Mouse (Mus musculus): Measurements from ENCODE around the gene D630003M21Rik. TPM values are rescaled to one million over a fixed set of nuclear protein-coding genes. Genes with fewer than 3 reads are reported as not detected.

The D630003M21Rik gene
- polyA plus RNA-seq, 1 experiment from 2014 or later: 5.3 TPM

DNA sequence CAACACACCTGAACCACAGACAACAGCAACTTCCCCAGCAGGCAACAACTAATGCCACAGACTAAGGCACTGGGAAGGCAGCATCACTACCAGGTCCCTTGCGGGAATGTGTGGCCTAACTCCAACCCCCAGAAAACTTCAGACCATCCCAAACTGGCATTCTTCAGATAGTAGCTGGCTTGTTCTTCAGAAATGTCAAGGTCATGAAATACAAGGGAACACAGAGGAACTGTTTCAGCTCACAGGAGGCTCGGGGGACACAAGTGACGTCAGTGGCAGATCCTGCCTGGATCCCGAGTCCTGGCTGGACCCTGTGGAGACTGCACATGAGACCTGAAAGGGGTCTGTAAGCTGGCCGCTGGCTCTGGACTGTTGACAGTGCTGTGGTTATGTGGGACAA, 24.8 kb upstream of the D630003M21Rik start:
- no peak overlapping the region for H3K27ac ChIP-seq
- no peak overlapping the region for H3K4me2 ChIP-seq
- H3K36me3 ChIP-seq: no peaks in the 10 kb centered on the region
- no peak for ATAC-seq (ENCODE audit: borderline replicate concordance, extremely low read depth, low FRiP score, low TSS enrichment)
- no peaks in the 10 kb centered on the region for H3K9me3 ChIP-seq
- no peak overlapping the region for H3K4me3 ChIP-seq
- H3K4me1 ChIP-seq: peaks cover 30% of the 10 kb centered on the region
- H3K27me3 ChIP-seq: no peaks in the 10 kb centered on the region
- H3K9ac ChIP-seq: no peak overlapping the region
- 71% methylated on average over 5 of the region's 5 CpGs for WGBS

GRCm38 (mm10) chr2:158250558-158250957, 21.5 kb upstream of the D630003M21Rik start:
- H3K27ac ChIP-seq: no peak overlapping the region
- H3K4me2 ChIP-seq: no peak overlapping the region
- 73% methylated on average over 4 of the region's 4 CpGs for WGBS
- H3K36me3 ChIP-seq: no peaks in the 10 kb centered on the region
- H3K9me3 ChIP-seq: no peaks in the 10 kb centered on the region
- ATAC-seq (ENCODE audit: borderline replicate concordance, extremely low read depth, low FRiP score, low TSS enrichment): no peak
- no peaks in the 10 kb centered on the region for H3K27me3 ChIP-seq
- peaks cover 23% of the 10 kb centered on the region; the same call in 1 of the 2 replicates for H3K4me1 ChIP-seq
- no peak overlapping the region for H3K4me3 ChIP-seq
- no peak overlapping the region for H3K9ac ChIP-seq

GRCm38 (mm10) chr2:158248318-158248717, 19.3 kb upstream of the D630003M21Rik start:
- 9% methylated on average over 7 of the region's 7 CpGs for WGBS

DNA sequence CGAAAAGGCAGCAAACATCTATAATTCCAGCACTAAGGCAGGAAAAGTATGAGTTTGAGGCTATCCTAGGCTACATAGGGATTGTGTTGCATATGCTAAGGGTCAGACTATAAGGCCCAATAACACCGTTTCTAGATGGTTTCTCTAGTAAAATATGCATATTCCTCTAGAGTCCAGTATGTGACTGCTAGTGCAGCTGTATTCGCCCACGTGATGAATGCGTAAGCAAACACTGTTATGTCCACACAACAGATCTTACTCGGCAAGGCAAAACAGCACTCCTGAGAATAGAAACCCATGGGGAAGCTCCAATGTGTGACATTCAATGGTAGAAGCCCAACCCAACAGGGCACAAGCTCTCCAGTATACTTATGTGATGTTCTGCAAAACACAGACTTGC, 18.8 kb upstream of the D630003M21Rik start:
- peaks cover 35% of the 10 kb centered on the region for H3K4me1 ChIP-seq
- H3K27me3 ChIP-seq: no peaks in the 10 kb centered on the region
- no peak overlapping the region for H3K4me2 ChIP-seq
- no peak overlapping the region for H3K9ac ChIP-seq
- no peaks in the 10 kb centered on the region for H3K9me3 ChIP-seq
- no peaks in the 10 kb centered on the region for H3K36me3 ChIP-seq
- WGBS: 69% methylated on average over 6 of the region's 6 CpGs
- H3K4me3 ChIP-seq: no peak overlapping the region
- H3K27ac ChIP-seq: no peak overlapping the region
- ATAC-seq (ENCODE audit: borderline replicate concordance, extremely low read depth, low FRiP score, low TSS enrichment): no peak

More at GRCm38 (mm10) chr2:158248318-158248717, 19.3 kb upstream of the D630003M21Rik start:
- Histone ChIP-seq H3K4me2 (no peak overlapping the region), H3K27me3 (no peaks in the 10 kb centered on the region), H3K9ac (no peak overlapping the region), H3K4me3 (no peak overlapping the region), H3K27ac (no peak overlapping the region), H3K36me3 (no peaks in the 10 kb centered on the region), H3K9me3 (no peaks in the 10 kb centered on the region), H3K4me1 (peaks cover 31% of the 10 kb centered on the region)
- ATAC-seq (ENCODE audit: borderline replicate concordance, extremely low read depth, low FRiP score, low TSS enrichment): peak; percentile 31; the same call in 1 of the 2 replicates

- no peaks in the 10 kb centered on the region for H3K36me3 ChIP-seq
- no peak overlapping the region for H3K27ac ChIP-seq
- no peak overlapping the region for H3K4me3 ChIP-seq
- H3K9ac ChIP-seq: no peak overlapping the region
- no peaks in the 10 kb centered on the region for H3K27me3 ChIP-seq
- H3K4me1 ChIP-seq: peaks cover 32% of the 10 kb centered on the region
- 78% methylated on average over 4 of the region's 4 CpGs for WGBS
- H3K9me3 ChIP-seq: no peaks in the 10 kb centered on the region
- no peak for ATAC-seq (ENCODE audit: borderline replicate concordance, extremely low read depth, low FRiP score, low TSS enrichment)
- H3K4me2 ChIP-seq: no peak overlapping the region
These were observed 16.2 kb upstream of the D630003M21Rik start for GRCm38 (mm10) chr2:158245072-158245817.

DNA sequence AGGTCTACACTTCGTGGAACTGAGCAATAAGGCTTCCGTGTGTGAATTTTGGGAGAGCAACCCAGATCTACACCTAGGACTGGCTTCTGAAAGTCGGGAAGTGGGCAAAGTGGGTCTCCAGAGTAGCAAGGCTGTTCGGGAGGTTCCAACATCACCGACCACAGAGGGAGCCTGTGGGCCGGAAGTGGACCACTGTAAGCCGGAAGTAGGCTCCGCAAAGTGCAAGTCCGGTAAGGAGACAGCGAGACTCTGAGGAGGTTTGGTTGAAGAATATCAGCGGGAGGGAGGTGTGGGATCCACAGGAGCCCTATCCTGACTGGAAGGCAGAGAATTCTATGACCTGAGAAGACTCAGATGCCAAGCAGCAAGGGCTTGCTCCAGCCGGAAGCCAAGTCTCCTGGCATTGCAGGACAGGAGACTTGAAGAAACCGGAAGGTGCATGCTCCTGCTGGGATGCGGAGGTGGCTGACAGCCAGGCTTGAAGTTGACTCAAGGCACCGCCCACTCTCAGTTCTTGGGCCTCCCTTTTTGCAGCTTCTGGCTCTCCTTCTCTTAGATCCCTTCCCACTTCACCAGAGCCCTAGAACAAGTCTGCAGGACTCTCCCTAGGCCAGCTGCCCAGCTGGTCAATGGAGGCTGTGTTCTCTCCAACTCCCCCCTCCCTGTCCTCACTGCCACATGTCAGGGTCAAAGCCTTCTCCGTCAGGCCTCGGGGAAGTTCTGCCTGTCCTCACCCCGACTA, 14.3 kb upstream of the D630003M21Rik start:
- H3K27ac ChIP-seq: peak overlapping the region; percentile 45
- peak; percentile 38; the same call in 1 of the 2 replicates for ATAC-seq (ENCODE audit: borderline replicate concordance, extremely low read depth, low FRiP score, low TSS enrichment)

DNA sequence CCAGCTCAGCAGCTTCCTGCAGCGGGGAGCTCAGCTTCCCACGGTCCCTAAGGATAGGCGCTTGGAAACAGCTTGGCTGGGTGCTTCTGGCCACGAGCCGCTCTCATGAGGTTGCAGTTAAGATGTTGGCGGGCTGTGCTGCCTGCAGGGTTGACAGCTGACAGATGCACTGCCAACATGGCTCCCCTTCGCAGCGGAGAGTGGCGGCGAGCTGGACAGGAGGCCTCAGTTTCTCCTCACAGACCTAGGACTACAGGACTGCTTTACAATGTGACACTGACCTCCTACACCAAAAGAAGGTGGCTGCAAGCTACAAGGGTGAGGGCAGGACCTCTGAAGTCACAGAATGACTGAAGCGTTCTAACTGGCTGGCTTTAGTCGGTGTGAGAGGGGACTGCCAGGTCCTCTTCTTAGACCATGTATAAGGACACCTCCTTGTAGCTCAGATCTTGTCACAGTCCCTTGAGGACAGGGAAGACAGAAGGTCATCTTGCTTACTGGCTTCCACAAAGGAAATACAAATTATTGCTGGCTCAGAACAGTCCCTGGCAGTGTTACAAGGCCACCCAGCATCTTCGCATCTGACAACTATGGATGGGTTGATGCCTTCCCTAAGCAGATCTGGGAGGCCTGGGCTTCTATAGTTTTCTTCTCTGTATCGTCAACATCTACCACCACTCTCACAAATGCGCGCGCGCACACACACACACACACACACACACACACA, 13.3 kb upstream of the D630003M21Rik start:
- ATAC-seq (ENCODE audit: borderline replicate concordance, extremely low read depth, low FRiP score, low TSS enrichment): peak; percentile 69
- Histone ChIP-seq H3K4me2 (no peak overlapping the region), H3K9ac (no peak overlapping the region), H3K4me1 (peaks cover 20% of the 10 kb centered on the region), H3K4me3 (no peak overlapping the region), H3K27me3 (no peaks in the 10 kb centered on the region), H3K27ac (no peak overlapping the region), H3K36me3 (no peaks in the 10 kb centered on the region), H3K9me3 (no peaks in the 10 kb centered on the region)
- 68% methylated on average over 18 of the region's 18 CpGs for WGBS

More for the DNA sequence above, 14.3 kb upstream of the D630003M21Rik start:
- H3K4me3 ChIP-seq: no peak overlapping the region
- no peak overlapping the region for H3K4me2 ChIP-seq
- H3K9me3 ChIP-seq: no peaks in the 10 kb centered on the region
- no peaks in the 10 kb centered on the region for H3K27me3 ChIP-seq
- peaks cover 26% of the 10 kb centered on the region for H3K4me1 ChIP-seq
- WGBS: 59% methylated on average over 18 of the region's 18 CpGs
- H3K9ac ChIP-seq: no peak overlapping the region
- H3K36me3 ChIP-seq: no peaks in the 10 kb centered on the region

DNA sequence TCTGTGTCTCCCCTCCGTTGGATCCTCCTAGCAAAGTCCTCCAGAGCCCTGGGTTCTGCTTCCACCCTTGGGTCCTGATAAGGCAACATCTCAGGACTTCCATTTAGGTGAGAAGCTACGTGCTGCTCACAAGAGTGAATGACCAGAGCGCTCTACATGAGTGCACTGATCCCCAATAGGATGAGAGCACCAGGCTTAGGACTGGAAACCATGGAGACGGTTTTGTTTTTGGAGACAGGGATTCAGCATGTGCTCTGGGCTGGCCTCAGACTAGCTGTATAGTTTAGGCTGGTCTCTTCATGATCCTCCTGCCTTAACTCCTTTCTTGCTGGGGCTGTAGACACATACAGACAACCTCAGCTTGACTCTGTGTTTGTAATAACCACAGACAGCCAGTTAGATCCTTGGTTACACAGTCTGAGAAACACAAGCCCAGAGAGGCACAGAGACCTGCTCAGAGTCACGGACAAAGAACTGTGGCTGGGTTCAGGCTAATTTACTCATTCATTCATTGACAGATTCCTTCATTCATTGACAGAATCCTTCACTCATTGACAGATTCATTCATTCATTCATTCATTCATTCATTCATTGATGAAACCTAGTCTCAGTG, 12.2 kb upstream of the D630003M21Rik start:
- Histone ChIP-seq H3K36me3 (no peaks in the 10 kb centered on the region), H3K27me3 (no peaks in the 10 kb centered on the region), H3K4me2 (no peak overlapping the region), H3K9me3 (no peaks in the 10 kb centered on the region), H3K27ac (no peak overlapping the region), H3K9ac (no peak overlapping the region), H3K4me1 (peaks cover 20% of the 10 kb centered on the region), H3K4me3 (no peak overlapping the region)
- 75% methylated on average over 5 of the region's 5 CpGs for WGBS
- no peak for ATAC-seq (ENCODE audit: borderline replicate concordance, extremely low read depth, low FRiP score, low TSS enrichment)

GRCm38 (mm10) chr2:158238101-158238500, 9.1 kb upstream of the D630003M21Rik start:
- Histone ChIP-seq H3K9me3 (no peaks in the 10 kb centered on the region), H3K27ac (no peak overlapping the region), H3K27me3 (no peaks in the 10 kb centered on the region), H3K4me2 (no peak overlapping the region), H3K4me3 (no peak overlapping the region), H3K4me1 (peaks cover 10% of the 10 kb centered on the region), H3K9ac (no peak overlapping the region), H3K36me3 (no peaks in the 10 kb centered on the region)
- WGBS: 85% methylated on average over 5 of the region's 5 CpGs
- no peak for ATAC-seq (ENCODE audit: borderline replicate concordance, extremely low read depth, low FRiP score, low TSS enrichment)

DNA sequence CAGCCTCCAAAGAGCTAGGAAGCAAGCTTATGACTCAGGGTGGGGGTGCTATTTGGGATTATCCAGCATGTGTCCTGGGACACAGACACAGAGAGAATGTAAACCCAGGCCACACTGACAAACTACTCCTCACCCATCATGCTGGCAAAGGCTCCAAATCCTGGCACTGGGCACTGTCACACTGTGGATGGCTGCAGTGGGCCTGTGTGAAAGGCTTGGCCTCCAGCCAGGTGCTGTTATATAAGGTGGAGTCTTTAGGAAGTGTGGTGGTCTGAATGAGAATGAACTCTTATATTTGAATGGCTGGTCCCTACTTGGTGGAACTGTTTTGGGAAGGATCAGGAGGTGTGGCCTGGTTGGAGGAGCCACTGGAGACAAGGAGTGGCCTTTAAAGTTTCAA, 7.7 kb upstream of the D630003M21Rik start:
- Histone ChIP-seq H3K9me3 (no peaks in the 10 kb centered on the region), H3K27me3 (no peaks in the 10 kb centered on the region), H3K36me3 (no peaks in the 10 kb centered on the region), H3K4me2 (no peak overlapping the region), H3K4me1 (0 out of 2 replicates have a peak, but pooled peaks cover under 1% of the 10 kb centered on the region), H3K27ac (no peak overlapping the region), H3K9ac (no peak overlapping the region), H3K4me3 (no peak overlapping the region)
- ATAC-seq (ENCODE audit: borderline replicate concordance, extremely low read depth, low FRiP score, low TSS enrichment): no peak

DNA sequence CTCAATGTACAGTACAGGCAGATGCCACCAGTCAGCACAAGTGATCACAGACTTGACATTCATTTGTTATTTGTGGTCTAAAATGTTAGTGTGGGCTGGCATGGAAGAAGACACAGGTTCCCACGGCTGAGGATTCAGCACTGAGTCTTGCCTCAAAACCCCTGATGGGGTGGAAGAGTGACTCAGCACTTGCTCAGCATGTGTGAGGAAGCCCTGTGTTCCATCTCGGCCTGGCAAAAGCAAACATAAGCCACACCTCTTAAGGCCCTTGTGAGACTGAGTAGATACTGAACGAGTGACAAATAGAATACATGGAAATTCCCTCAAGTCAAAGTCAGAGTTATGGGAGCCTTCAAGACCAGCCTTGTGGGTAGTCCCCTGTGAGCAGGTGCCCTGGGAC, 4.1 kb upstream of the D630003M21Rik start:
- 47% methylated on average over 3 of the region's 3 CpGs for WGBS
- H3K36me3 ChIP-seq: no peaks in the 10 kb centered on the region
- H3K27ac ChIP-seq: no peak overlapping the region
- H3K27me3 ChIP-seq: peaks cover 6% of the 10 kb centered on the region; the same call in 1 of the 2 replicates
- H3K4me2 ChIP-seq: no peak overlapping the region
- H3K9ac ChIP-seq: no peak overlapping the region
- H3K4me3 ChIP-seq: no peak overlapping the region
- H3K4me1 ChIP-seq: peaks cover 26% of the 10 kb centered on the region
- no peak for ATAC-seq (ENCODE audit: borderline replicate concordance, extremely low read depth, low FRiP score, low TSS enrichment)
- H3K9me3 ChIP-seq: no peaks in the 10 kb centered on the region
